Comparison of ENCODE assay signal across 11 mouse cellular contexts in genomic region chr5:134466296-134467029, GRCm38 (mm10). TPM values are rescaled to one million over a fixed set of nuclear protein-coding genes. Genes with fewer than 3 reads are reported as not detected.
DNase-seq lines count a peak whose midpoint lies in the region; ATAC-seq and TF ChIP-seq lines count a peak whose summit lies in the region.
"Had no signal": no experiment of that assay in that cellular context is flagged by ENCODE, and none has a peak within 500 bp of the region (broad histone marks: within the 10 kb centered on the region; RNA-seq: fewer than 3 reads in every experiment).

No protein-coding gene starts in this region.

- peak overlapping the region; percentile 3; the same call in 1 of the 2 replicates for H3K4me2 ChIP-seq in forebrain, embryonic 16.5 days (ENCODE audit: low read length)
- peak overlapping the region; percentile 37 for H3K4me2 ChIP-seq in liver, embryonic 13.5 days
- H3K4me2 ChIP-seq: lung, embryonic 14.5 days had no signal

- no peak overlapping the region for H3K27ac ChIP-seq in forebrain, embryonic 16.5 days (ENCODE audit: low read length)
- peak overlapping the region; percentile 80 for H3K27ac ChIP-seq in liver, embryonic 13.5 days
- H3K27ac ChIP-seq in olfactory bulb, adult 2 months (ENCODE audit: insufficient read depth, low read depth, low read length) = peak overlapping the region; percentile 97
- H3K27ac ChIP-seq: kidney, postnatal 0 days had no signal

- TF ChIP-seq POLR2A in olfactory bulb, adult 2 months (IDR thresholded peaks at IDR 0.05; ENCODE audit: insufficient read depth, low read depth, low read length) = no peak

- H3K9me3 ChIP-seq in forebrain, embryonic 16.5 days (ENCODE audit: control insufficient read depth, low read length) = no peaks in the 10 kb centered on the region
- H3K9me3 ChIP-seq in liver, embryonic 13.5 days (replicated peaks) = no peaks in the 10 kb centered on the region

- H3K36me3 ChIP-seq in forebrain, embryonic 16.5 days (ENCODE audit: control insufficient read depth, insufficient read depth) = no peaks in the 10 kb centered on the region
- H3K36me3 ChIP-seq in liver, embryonic 13.5 days = no peaks in the 10 kb centered on the region

- DNase-seq in frontal cortex, postnatal 25 days (ENCODE audit: low spot score in 2 of 2) = no peak
- no peak for DNase-seq in liver, embryonic 13.5 days
- DNase-seq in adipocyte (ENCODE audit: low spot score) = no peak
- DNase-seq in ovary, adult 18-20 months (ENCODE audit: low spot score) = no peak
- DNase-seq in layer of hippocampus, adult 8-10 months (ENCODE audit: low spot score in 2 of 2) = no peak
- DNase-seq: cerebellum, adult 11-12 months; lung, embryonic 14.5 days had no signal

- TF ChIP-seq CTCF in olfactory bulb, adult 2 months (IDR thresholded peaks at IDR 0.05; ENCODE audit: insufficient read depth, low read depth, low read length) = no peak

- peaks cover 13% of the 10 kb centered on the region for H3K4me1 ChIP-seq in forebrain, embryonic 16.5 days (replicated peaks; ENCODE audit: control insufficient read depth, insufficient read depth, low read length)
- H3K4me1 ChIP-seq in liver, embryonic 13.5 days (replicated peaks) = peaks cover 67% of the 10 kb centered on the region
- peaks cover 26% of the 10 kb centered on the region for H3K4me1 ChIP-seq in olfactory bulb, adult 2 months (ENCODE audit: control insufficient read depth, insufficient read depth, low read length)

- no peak overlapping the region for H3K4me3 ChIP-seq in forebrain, embryonic 16.5 days (replicated peaks; ENCODE audit: low read length)
- no peak overlapping the region for H3K4me3 ChIP-seq in liver, embryonic 13.5 days (replicated peaks)
- H3K4me3 ChIP-seq in olfactory bulb, adult 2 months (ENCODE audit: insufficient read depth, low read depth, low read length) = no peak overlapping the region; the same call in 1 of the 2 replicates

- H3K27me3 ChIP-seq in forebrain, embryonic 16.5 days (replicated peaks; ENCODE audit: control insufficient read depth, insufficient read depth, low read length) = no peaks in the 10 kb centered on the region
- H3K27me3 ChIP-seq in liver, embryonic 13.5 days = no peaks in the 10 kb centered on the region

- ATAC-seq in frontal cortex, adult (ENCODE audit: low TSS enrichment) = peak; percentile 41
- ATAC-seq in forebrain, embryonic 16.5 days = peak; percentile 59
- peak; percentile 11; the same call in 1 of the 2 replicates for ATAC-seq in liver, embryonic 13.5 days (ENCODE audit: low read depth)

- H3K9ac ChIP-seq in forebrain, embryonic 16.5 days (replicated peaks; ENCODE audit: low read depth, low read length) = no peak overlapping the region
- H3K9ac ChIP-seq in liver, embryonic 13.5 days = peak overlapping the region; percentile 42; the same call in 1 of the 2 replicates
- H3K9ac ChIP-seq: lung, embryonic 14.5 days had no signal

- WGBS in forebrain, embryonic 16.5 days = 11% methylated on average over 21 of the region's 21 CpGs
- 43% methylated on average over 21 of the region's 21 CpGs for WGBS in liver, embryonic 13.5 days (ENCODE audit: insufficient replicate concordance)
- WGBS in olfactory bulb, adult 2 months = 19% methylated on average over 21 of the region's 21 CpGs

RNA-seq across cellular contexts. Expression of gene Gtf2ird1, which starts 9.9 kb away (rescaled TPM):
- 83.9 and 96.6 TPM in 2 replicates for polyA plus RNA-seq in forebrain, embryonic 16.5 days (2015; fragmentation: Nextera tagmentation; extraction: Ambion mirVana)
- 12.9 and 13.6 TPM in 2 replicates for polyA plus RNA-seq in liver, embryonic 13.5 days (2015; fragmentation: Nextera tagmentation; extraction: Ambion mirVana)
- polyA plus RNA-seq in olfactory bulb, adult 2 months (2012; ENCODE audit: insufficient read depth, insufficient read length, low replicate concordance, missing spikeins) = not detected in 2 replicates
- total RNA-seq in layer of hippocampus, adult 8-10 months (2022) = 10 to 100 TPM; 26.8 to 35.0 (median 32.8) TPM

Comparison
In these comparisons a context has a peak if more than half of its experiments do, and no peak if none do; other contexts are left out.
1. RNA of gene Gtf2ird1, which starts 9.9 kb away (polyA plus RNA-seq): 83.9 to 96.6 TPM in forebrain, embryonic 16.5 days and 12.9 to 13.6 TPM in liver, embryonic 13.5 days; not detected in olfactory bulb, adult 2 months; every median in the first group is over 10 times any median in the second.
2. Peak in every context shown above with its lines, with median percentiles within 50 percentile points of each other: ATAC-seq.